Mouse (Mus musculus) neural tube, embryonic 11.5 days (tissue): Measurements from ENCODE around the gene Rpusd4. TPM values are rescaled to one million over a fixed set of nuclear protein-coding genes. Genes with fewer than 3 reads are reported as not detected.

Experiments
- ATAC-seq: fragments of 200-750 bp; cut with Nextera tagmentation; 2 replicates; pipeline ENCODE4 v1.8.0; 2017; ENCODE audit warnings: moderate number of reproducible peaks, mild to moderate bottlenecking, moderate TSS enrichment, moderate library complexity; ENCODE audit not compliant: insufficient read depth, low FRiP score, low TSS enrichment
- DNase-seq: peaks from one replicate; pipeline ENCODE4 v3.0.0-alpha.2; 2015; ENCODE audit warnings: low spot score
- H3K27ac ChIP-seq: fragments of 300-500 bp; sonication (generic); 2 replicates; pipeline ENCODE4 v1.5.1; 2014; ENCODE audit warnings: low read depth, mild to moderate bottlenecking, low read length
- H3K27me3 ChIP-seq: fragments of 300-500 bp; sonication (generic); 2 replicates; pipeline ENCODE4 v1.6.1; 2014; ENCODE audit warnings: mild to moderate bottlenecking, low read length, mixed read lengths; ENCODE audit not compliant: control insufficient read depth, insufficient read depth
- H3K36me3 ChIP-seq: fragments of 300-500 bp; sonication (generic); 2 replicates; pipeline ENCODE4 v1.6.1; 2014; ENCODE audit warnings: mild to moderate bottlenecking, low read length, moderate library complexity, mixed read lengths; ENCODE audit not compliant: control insufficient read depth, insufficient read depth
- H3K4me1 ChIP-seq: fragments of 300-500 bp; sonication (generic); 2 replicates; pipeline ENCODE4 v1.6.1; 2014; ENCODE audit warnings: low read length, mixed read lengths; ENCODE audit not compliant: control insufficient read depth, insufficient read depth
- H3K4me2 ChIP-seq: fragments of 300-500 bp; sonication (generic); 2 replicates; pipeline ENCODE4 v1.6.1; 2014; ENCODE audit warnings: low read depth, mild to moderate bottlenecking, moderate library complexity
- H3K4me3 ChIP-seq: fragments of 300-500 bp; sonication (generic); 2 replicates; pipeline ENCODE4 v1.5.1; 2014; ENCODE audit warnings: low read depth, low read length
- H3K9ac ChIP-seq: fragments of 300-500 bp; sonication (generic); 2 replicates; pipeline ENCODE4 v1.6.1; 2014; ENCODE audit warnings: mild to moderate bottlenecking, low read length
- H3K9me3 ChIP-seq: fragments of 300-500 bp; sonication (generic); 2 replicates; pipeline ENCODE4 v1.6.1; 2016; ENCODE audit warnings: low read length; ENCODE audit not compliant: control insufficient read depth
- WGBS: fragments of 180-500 bp; shearing (Covaris S2); extraction: QIAGEN DNeasy Blood & Tissue Kit; methylation state at CpG from one replicate; pipeline ENCODE4 v1.1.7; 2014; 5-methylcytosine and 5-hydroxymethylcytosine counted together
- polyA plus RNA-seq: library from polyadenylated mRNA; unstranded; fragments of >200 nt; fragmentation: Nextera tagmentation; extraction: Ambion mirVana; gene quantifications from 2 replicates; pipeline ENCODE4 v1.2.1, GENCODE M21; 2014

Gene Rpusd4
- polyA plus RNA-seq, result 29.4 and 32.4 TPM in 2 replicates

DNA sequence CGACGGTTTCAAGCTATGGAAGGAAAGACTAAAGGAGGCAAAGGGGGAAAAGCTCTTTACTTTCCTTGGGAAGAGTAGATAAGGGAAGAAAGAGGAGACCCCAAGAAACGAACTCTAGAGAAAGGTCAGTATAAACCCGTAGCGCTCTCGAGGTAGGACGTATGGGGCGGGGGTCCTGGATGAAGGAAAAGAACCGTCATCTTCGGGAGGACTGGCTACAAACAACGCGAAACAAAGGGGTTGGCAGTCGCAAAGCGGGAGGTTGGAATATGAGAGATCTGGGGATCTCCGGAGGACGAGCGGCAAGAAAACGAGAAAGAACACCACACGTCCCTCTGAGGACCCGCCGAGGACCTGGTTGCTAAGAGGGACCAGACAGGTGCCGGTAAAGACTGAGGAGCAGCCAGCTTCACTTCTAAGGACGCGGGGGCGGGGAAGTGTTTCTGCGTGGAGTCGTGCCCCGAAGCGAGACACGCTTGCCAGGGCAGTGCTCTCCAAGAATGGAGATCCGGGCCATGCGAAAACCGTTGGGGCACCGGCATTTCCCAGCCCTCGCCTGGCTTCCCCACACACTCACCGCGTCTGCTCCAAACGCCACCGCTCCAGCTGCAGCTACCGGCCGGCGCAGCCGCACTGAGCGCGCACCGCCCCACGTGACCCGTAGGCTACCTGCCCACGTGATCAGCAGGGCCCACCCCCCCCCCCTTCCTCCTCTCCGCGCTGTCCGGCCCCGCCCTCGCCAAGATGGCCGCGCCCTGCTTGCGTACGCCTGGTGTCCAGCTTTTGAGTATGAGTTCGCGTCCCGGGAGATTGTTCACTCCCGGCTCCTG lies at the start of gene Rpusd4, which contains the start of gene Fam118b:
Rpusd4 (plus strand) TSS at position 720 of the 830 bp plus-strand sequence.
Fam118b (minus strand) TSS at position 660 of the 830 bp plus-strand sequence.
- H3K4me2 ChIP-seq, result peak within 1 kb of the TSS; percentile 80
- DNase-seq (peak; percentile 94), ATAC-seq (peak; percentile 96)
- H3K4me1 ChIP-seq, result peaks cover 13% of the 10 kb centered on the region; the same call in 1 of the 2 replicates
- no peaks in the 10 kb centered on the region for H3K36me3 ChIP-seq
- peak within 1 kb of the TSS; percentile 75 for H3K9ac ChIP-seq
- H3K9me3 ChIP-seq, result no peaks in the 10 kb centered on the region
- H3K27ac ChIP-seq, result peak within 1 kb of the TSS; percentile 60; the same call in 1 of the 2 replicates
- H3K27me3 ChIP-seq, result no peaks in the 10 kb centered on the region
- peak within 1 kb of the TSS; percentile 47 for H3K4me3 ChIP-seq
- WGBS, result under 1% methylated on average over 55 of the region's 62 CpGs

DNA sequence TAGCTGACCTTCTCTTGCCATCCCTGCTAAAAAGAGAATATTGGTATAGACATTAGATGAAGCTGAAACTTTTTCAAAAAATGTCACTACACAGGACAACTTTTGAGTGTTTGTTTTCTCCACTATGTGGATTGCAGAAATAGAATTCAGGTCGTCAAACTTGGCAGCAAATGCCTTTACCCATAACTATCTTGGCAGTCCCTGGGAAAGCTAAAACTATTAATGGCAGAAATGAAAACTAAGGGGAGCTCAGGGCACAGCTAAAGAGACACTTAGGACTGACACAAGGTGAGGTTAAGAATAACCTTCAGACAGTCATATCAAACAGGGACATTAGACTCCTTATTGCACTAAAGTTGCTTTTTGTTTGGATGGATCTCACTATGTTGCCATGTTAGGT lies 49.7 kb upstream of the Rpusd4 start:
- ATAC-seq, result no peak
- H3K36me3 ChIP-seq, result peaks cover 21% of the 10 kb centered on the region
- H3K9ac ChIP-seq, result no peak overlapping the region

DNA sequence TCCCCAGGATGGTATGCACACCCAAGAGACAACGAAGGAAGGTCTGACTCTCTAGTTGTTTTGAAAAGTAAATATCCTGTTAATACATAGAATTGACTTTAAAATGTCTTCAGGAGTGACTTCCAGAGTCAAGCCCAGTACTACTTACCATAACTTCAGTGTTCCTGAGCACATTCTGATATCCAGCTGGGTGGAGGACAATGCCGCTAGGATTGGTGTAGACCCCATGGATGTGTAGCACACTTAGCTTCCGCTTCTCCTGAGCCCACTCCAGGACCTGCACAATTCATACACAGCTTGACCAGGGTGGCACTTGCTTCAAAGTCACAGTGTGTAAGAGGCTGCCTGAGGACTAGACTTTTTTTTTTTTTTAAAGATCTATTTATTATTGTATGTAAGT lies 44.2 kb upstream of the Rpusd4 start:
- H3K9ac ChIP-seq, result no peak overlapping the region

More for the DNA sequence above, 49.7 kb upstream of the Rpusd4 start:
- H3K4me2 ChIP-seq, result no peak overlapping the region
- H3K27me3 ChIP-seq, result no peaks in the 10 kb centered on the region
- no peaks in the 10 kb centered on the region for H3K9me3 ChIP-seq
- H3K4me1 ChIP-seq, result no peaks in the 10 kb centered on the region
- WGBS, result 78% methylated on average over 1 of the region's 1 CpGs
- DNase-seq, result no peak
- H3K4me3 ChIP-seq, result no peak overlapping the region
- H3K27ac ChIP-seq, result no peak overlapping the region

DNA sequence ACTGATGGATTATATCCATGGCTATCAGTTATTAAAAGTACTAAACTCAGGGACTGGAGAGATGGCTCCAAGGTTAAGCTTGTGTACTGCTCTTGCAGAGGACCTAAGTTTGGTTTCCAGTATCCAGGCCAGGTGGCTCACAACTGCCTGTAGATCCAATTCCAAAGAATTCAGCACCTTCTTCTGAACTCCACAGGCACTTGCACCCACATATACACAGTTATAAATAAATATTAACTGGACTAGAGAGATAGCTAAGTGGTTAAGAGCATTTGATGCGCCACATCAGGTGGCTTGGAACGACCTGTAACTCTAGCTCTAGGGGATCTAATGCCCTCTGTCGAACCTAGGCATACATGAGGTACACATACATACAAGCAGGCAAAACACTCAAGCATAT lies 39.0 kb upstream of the Rpusd4 start:
- Histone ChIP-seq H3K9me3 (no peaks in the 10 kb centered on the region), H3K27ac (no peak overlapping the region), H3K4me1 (no peaks in the 10 kb centered on the region), H3K9ac (no peak overlapping the region), H3K4me3 (no peak overlapping the region), H3K27me3 (no peaks in the 10 kb centered on the region), H3K36me3 (0 out of 2 replicates have a peak, but pooled peaks cover 2% of the 10 kb centered on the region), H3K4me2 (no peak overlapping the region)
- 87% methylated on average over 3 of the region's 3 CpGs for WGBS
- ATAC-seq (no peak), DNase-seq (no peak)

More for the DNA sequence above, 44.2 kb upstream of the Rpusd4 start:
- Histone ChIP-seq H3K9me3 (no peaks in the 10 kb centered on the region), H3K4me3 (no peak overlapping the region), H3K27me3 (no peaks in the 10 kb centered on the region), H3K4me1 (no peaks in the 10 kb centered on the region), H3K4me2 (no peak overlapping the region), H3K27ac (no peak overlapping the region), H3K36me3 (peaks cover 7% of the 10 kb centered on the region)
- no peak for ATAC-seq
- 95% methylated on average over 3 of the region's 3 CpGs for WGBS
- no peak for DNase-seq

DNA sequence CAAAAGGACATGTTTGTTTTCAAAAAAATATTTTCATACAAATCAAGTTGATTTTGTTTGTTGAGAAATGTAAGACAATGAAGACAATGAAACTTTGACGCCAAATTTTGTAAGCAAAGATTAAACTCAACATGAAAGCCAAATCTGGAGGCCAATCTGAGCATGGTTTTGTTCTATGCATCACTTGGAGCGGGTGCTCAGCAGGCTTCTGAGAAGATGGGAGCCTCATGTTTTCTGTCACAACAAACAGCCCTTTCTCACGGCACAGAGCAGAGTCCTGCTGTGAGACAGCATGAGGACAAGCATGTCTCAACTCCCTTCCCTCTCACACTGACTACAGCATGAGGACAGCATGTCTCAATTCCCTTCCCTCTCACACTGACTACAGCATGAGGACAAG lies 31.7 kb upstream of the Rpusd4 start:
- Histone ChIP-seq H3K4me1 (no peaks in the 10 kb centered on the region), H3K9ac (no peak overlapping the region), H3K36me3 (no peaks in the 10 kb centered on the region; the same call in 1 of the 2 replicates), H3K9me3 (no peaks in the 10 kb centered on the region), H3K27ac (no peak overlapping the region), H3K27me3 (no peaks in the 10 kb centered on the region), H3K4me3 (no peak overlapping the region), H3K4me2 (no peak overlapping the region)
- 51% methylated on average over 3 of the region's 3 CpGs for WGBS
- ATAC-seq (no peak), DNase-seq (no peak)

DNA sequence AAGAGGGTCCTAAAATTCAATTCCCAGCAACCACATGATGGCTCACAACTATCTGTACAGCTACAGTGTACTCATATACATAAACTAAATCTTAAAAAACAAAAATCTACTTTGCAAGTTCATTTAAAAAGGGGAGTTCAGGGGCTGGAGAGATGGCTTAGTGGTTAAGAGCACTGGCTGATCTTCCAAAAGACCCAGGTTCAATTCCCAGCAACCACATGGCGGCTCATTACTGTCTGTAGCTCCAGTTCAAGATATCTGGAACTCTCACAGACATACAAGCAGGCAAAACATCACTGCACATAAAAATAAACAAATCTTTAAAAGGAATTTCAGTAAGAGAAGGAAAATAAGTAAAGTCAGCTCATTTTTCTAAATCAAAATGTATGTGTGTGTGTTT lies 29.3 kb upstream of the Rpusd4 start:
- WGBS, result 95% methylated on average over 1 of the region's 1 CpGs
- H3K9ac ChIP-seq, result no peak overlapping the region
- H3K27me3 ChIP-seq, result no peaks in the 10 kb centered on the region
- no peak overlapping the region for H3K4me2 ChIP-seq
- no peak overlapping the region for H3K4me3 ChIP-seq
- no peaks in the 10 kb centered on the region; the same call in 1 of the 2 replicates for H3K36me3 ChIP-seq
- DNase-seq (no peak), ATAC-seq (no peak)
- H3K9me3 ChIP-seq, result no peaks in the 10 kb centered on the region
- no peaks in the 10 kb centered on the region for H3K4me1 ChIP-seq
- no peak overlapping the region for H3K27ac ChIP-seq

DNA sequence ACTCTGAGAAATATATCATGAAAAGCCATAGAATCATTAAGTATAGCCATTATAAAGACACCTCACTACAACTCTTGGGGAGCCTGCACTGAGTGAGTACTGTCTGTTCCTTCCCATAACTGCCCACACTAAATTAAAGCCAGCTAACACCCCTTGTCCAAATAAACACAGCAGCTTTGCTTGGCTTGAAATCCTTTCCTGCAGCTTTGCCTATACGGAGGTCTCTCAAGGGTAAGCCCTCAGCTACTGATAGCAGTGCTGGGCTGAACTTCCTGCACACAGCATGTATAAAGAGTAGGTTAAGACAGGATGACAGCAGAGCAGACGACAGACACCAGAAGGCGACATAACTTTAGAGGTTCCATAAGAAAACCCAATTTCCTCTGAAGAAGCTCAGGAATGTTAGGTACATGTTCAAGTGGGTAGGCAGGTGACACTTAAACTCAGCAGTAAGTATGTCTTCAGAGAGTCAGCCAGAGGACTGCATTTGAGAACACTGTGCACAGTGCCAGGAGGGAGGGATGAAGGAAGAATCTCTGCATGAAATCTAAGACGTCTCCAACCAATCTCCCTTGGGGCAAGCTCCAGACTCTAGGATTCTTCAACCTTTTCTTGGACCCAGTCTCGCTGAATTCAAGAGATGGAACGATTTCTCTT lies 28.6 kb upstream of the Rpusd4 start:
- WGBS, result 75% methylated on average over 6 of the region's 6 CpGs
- no peak overlapping the region for H3K4me3 ChIP-seq
- H3K4me1 ChIP-seq, result no peaks in the 10 kb centered on the region
- H3K9ac ChIP-seq, result no peak overlapping the region
- no peak overlapping the region for H3K27ac ChIP-seq
- H3K36me3 ChIP-seq, result no peaks in the 10 kb centered on the region; the same call in 1 of the 2 replicates
- no peak overlapping the region for H3K4me2 ChIP-seq
- H3K27me3 ChIP-seq, result no peaks in the 10 kb centered on the region
- DNase-seq (peak; percentile 12), ATAC-seq (no peak)
- no peaks in the 10 kb centered on the region for H3K9me3 ChIP-seq

DNA sequence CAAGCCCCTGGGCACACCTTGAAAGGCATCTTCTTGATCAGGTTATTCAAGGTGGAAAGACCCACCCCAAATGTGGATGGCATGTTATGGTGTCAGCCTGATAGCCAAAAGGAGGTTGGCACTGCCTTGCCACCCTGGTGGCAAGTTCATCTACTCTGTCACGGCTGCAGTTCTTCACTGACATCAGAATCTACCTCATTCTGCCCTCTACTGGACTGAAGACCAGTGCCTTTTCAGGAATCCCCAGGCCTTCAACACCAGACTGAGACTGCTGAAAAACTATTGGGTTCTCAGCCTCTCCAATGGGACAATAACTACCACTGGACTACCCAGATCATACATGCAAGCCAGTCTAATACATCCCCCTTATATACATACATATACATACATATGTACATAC lies 27.9 kb upstream of the Rpusd4 start:
- no peak for DNase-seq
- Histone ChIP-seq H3K9ac (no peak overlapping the region), H3K4me1 (no peaks in the 10 kb centered on the region), H3K27ac (no peak overlapping the region), H3K36me3 (no peaks in the 10 kb centered on the region), H3K27me3 (no peaks in the 10 kb centered on the region), H3K4me2 (no peak overlapping the region), H3K4me3 (no peak overlapping the region), H3K9me3 (no peaks in the 10 kb centered on the region)
- 81% methylated on average over 1 of the region's 1 CpGs for WGBS
- ATAC-seq, result no peak
